Mouse (Mus musculus) midbrain, embryonic 16.5 days (tissue): ENCODE measurements around the gene Cdt1. TPM values are rescaled to one million over a fixed set of nuclear protein-coding genes. Genes with fewer than 3 reads are reported as not detected.

Experiments
- ATAC-seq: fragments of 200-750 bp; cut with Nextera tagmentation; 2 replicates; pipeline ENCODE4 v1.8.0; 2017; ENCODE audit warnings: moderate TSS enrichment
- H3K27ac ChIP-seq: fragments of 300-500 bp; sonication (generic); 2 replicates; pipeline ENCODE4 v1.5.1; 2014; ENCODE audit warnings: mild to moderate bottlenecking, low read length, mixed read lengths
- H3K27me3 ChIP-seq: fragments of 300-500 bp; sonication (generic); 2 replicates; pipeline ENCODE4 v1.6.1; 2014; ENCODE audit warnings: low read depth, low read length, mixed read lengths; ENCODE audit not compliant: control insufficient read depth, insufficient read depth
- H3K36me3 ChIP-seq: fragments of 300-500 bp; sonication (generic); 2 replicates; pipeline ENCODE4 v1.6.1; 2014; ENCODE audit warnings: mild to moderate bottlenecking, low read length, moderate library complexity, mixed read lengths; ENCODE audit not compliant: control insufficient read depth, insufficient read depth
- H3K4me1 ChIP-seq: fragments of 300-500 bp; sonication (generic); 2 replicates; pipeline ENCODE4 v1.6.1; 2014; ENCODE audit warnings: mild to moderate bottlenecking, low read length, mixed read lengths; ENCODE audit not compliant: control insufficient read depth, insufficient read depth
- H3K4me2 ChIP-seq: fragments of 300-500 bp; sonication (generic); 2 replicates; pipeline ENCODE4 v1.6.1; 2014; ENCODE audit warnings: mild to moderate bottlenecking, low read length, mixed read lengths
- H3K4me3 ChIP-seq: fragments of 300-500 bp; sonication (generic); 2 replicates; pipeline ENCODE4 v1.5.1; 2014; ENCODE audit warnings: low read depth, mild to moderate bottlenecking, low read length, moderate library complexity, mixed read lengths
- H3K9ac ChIP-seq: fragments of 300-500 bp; sonication (generic); 2 replicates; pipeline ENCODE4 v1.6.1; 2014; ENCODE audit warnings: low read depth, low read length, mixed read lengths
- H3K9me3 ChIP-seq: fragments of 300-500 bp; sonication (generic); replicated peaks from 2 replicates; pipeline ENCODE4 v1.6.1; 2014; ENCODE audit warnings: mild to moderate bottlenecking, low read length, mixed read lengths; ENCODE audit not compliant: control insufficient read depth, poor library complexity, severe bottlenecking
- WGBS: fragments of 180-500 bp; shearing (Covaris S2); extraction: QIAGEN DNeasy Blood & Tissue Kit; methylation state at CpG from one replicate; pipeline ENCODE4 v1.1.7; 2014; 5-methylcytosine and 5-hydroxymethylcytosine counted together
- polyA plus RNA-seq: library from polyadenylated mRNA; unstranded; fragments of >200 nt; fragmentation: Nextera tagmentation; extraction: Ambion mirVana; gene quantifications from 2 replicates; pipeline ENCODE4 v1.2.1, GENCODE M21; 2015

Cdt1 gene
- polyA plus RNA-seq, 1 experiment from 2014 or later, result 5.7 TPM

GRCm38 (mm10) chr8:122593240-122593639 lies 25.4 kb downstream of the Cdt1 start:
- WGBS, result 80% methylated on average over 12 of the region's 12 CpGs
- Histone ChIP-seq H3K27me3 (no peaks in the 10 kb centered on the region), H3K9ac (no peak overlapping the region), H3K36me3 (no peaks in the 10 kb centered on the region), H3K4me3 (no peak overlapping the region), H3K4me1 (0 out of 2 replicates have a peak, but pooled peaks cover 4% of the 10 kb centered on the region), H3K4me2 (no peak overlapping the region), H3K27ac (no peak overlapping the region), H3K9me3 (no peaks in the 10 kb centered on the region)
- ATAC-seq, result no peak

GRCm38 (mm10) chr8:122593783-122594507 lies 26.1 kb downstream of the Cdt1 start:
- Histone ChIP-seq H3K4me2 (no peak overlapping the region), H3K4me1 (0 out of 2 replicates have a peak, but pooled peaks cover 4% of the 10 kb centered on the region), H3K9ac (0 out of 2 replicates have a peak overlapping the region, but pooled peaks have one; percentile 14), H3K4me3 (no peak overlapping the region), H3K9me3 (no peaks in the 10 kb centered on the region), H3K27me3 (no peaks in the 10 kb centered on the region), H3K27ac (0 out of 2 replicates have a peak overlapping the region, but pooled peaks have one; percentile 32), H3K36me3 (no peaks in the 10 kb centered on the region; the same call in 1 of the 2 replicates)
- WGBS, result 75% methylated on average over 19 of the region's 19 CpGs
- ATAC-seq, result no peak; the same call in 1 of the 2 replicates

- Histone ChIP-seq H3K9ac (no peak overlapping the region), H3K4me2 (no peak overlapping the region), H3K4me3 (no peak overlapping the region), H3K27ac (no peak overlapping the region), H3K9me3 (no peaks in the 10 kb centered on the region), H3K27me3 (no peaks in the 10 kb centered on the region), H3K36me3 (no peaks in the 10 kb centered on the region; the same call in 1 of the 2 replicates), H3K4me1 (0 out of 2 replicates have a peak, but pooled peaks cover 4% of the 10 kb centered on the region)
- 56% methylated on average over 4 of the region's 4 CpGs for WGBS
- no peak for ATAC-seq
These were observed 28.2 kb downstream of the Cdt1 start for GRCm38 (mm10) chr8:122596031-122596430.

GRCm38 (mm10) chr8:122600666-122601065 lies 32.9 kb downstream of the Cdt1 start:
- Histone ChIP-seq H3K4me3 (no peak overlapping the region), H3K27ac (no peak overlapping the region), H3K9ac (no peak overlapping the region), H3K27me3 (no peaks in the 10 kb centered on the region), H3K9me3 (no peaks in the 10 kb centered on the region), H3K4me2 (no peak overlapping the region), H3K4me1 (no peaks in the 10 kb centered on the region), H3K36me3 (no peaks in the 10 kb centered on the region; the same call in 1 of the 2 replicates)
- no peak for ATAC-seq
- WGBS, result 87% methylated on average over 9 of the region's 9 CpGs

- H3K4me1 ChIP-seq, result no peaks in the 10 kb centered on the region
- no peak overlapping the region for H3K4me2 ChIP-seq
- 80% methylated on average over 1 of the region's 1 CpGs for WGBS
- H3K27me3 ChIP-seq, result no peaks in the 10 kb centered on the region
- H3K36me3 ChIP-seq, result no peaks in the 10 kb centered on the region
- H3K9me3 ChIP-seq, result no peaks in the 10 kb centered on the region
- no peak overlapping the region for H3K4me3 ChIP-seq
- H3K27ac ChIP-seq, result no peak overlapping the region
- no peak overlapping the region for H3K9ac ChIP-seq
- no peak for ATAC-seq
These were observed 36.8 kb downstream of the Cdt1 start for GRCm38 (mm10) chr8:122604640-122605039.

- Histone ChIP-seq H3K36me3 (no peaks in the 10 kb centered on the region), H3K9me3 (no peaks in the 10 kb centered on the region), H3K9ac (no peak overlapping the region), H3K27ac (no peak overlapping the region), H3K27me3 (no peaks in the 10 kb centered on the region), H3K4me1 (peaks cover under 1% of the 10 kb centered on the region; the same call in 1 of the 2 replicates), H3K4me3 (no peak overlapping the region), H3K4me2 (no peak overlapping the region)
- 87% methylated on average over 4 of the region's 4 CpGs for WGBS
- no peak for ATAC-seq
These were observed 37.6 kb downstream of the Cdt1 start for GRCm38 (mm10) chr8:122605367-122605766.

GRCm38 (mm10) chr8:122606810-122607209 lies 39.0 kb downstream of the Cdt1 start:
- no peak overlapping the region for H3K4me2 ChIP-seq
- 84% methylated on average over 11 of the region's 12 CpGs for WGBS
- ATAC-seq, result no peak

GRCm38 (mm10) chr8:122610209-122610608 lies 42.4 kb downstream of the Cdt1 start:
- peak overlapping the region; percentile 89 for H3K4me2 ChIP-seq
- no peak for ATAC-seq
- peaks cover 16% of the 10 kb centered on the region for H3K4me1 ChIP-seq
- WGBS, result 50% methylated on average over 4 of the region's 4 CpGs
- no peak overlapping the region for H3K27ac ChIP-seq
- H3K4me3 ChIP-seq, result peak overlapping the region; percentile 74; the same call in 1 of the 2 replicates
- no peaks in the 10 kb centered on the region for H3K36me3 ChIP-seq
- no peak overlapping the region for H3K9ac ChIP-seq
- no peaks in the 10 kb centered on the region for H3K27me3 ChIP-seq
- H3K9me3 ChIP-seq, result no peaks in the 10 kb centered on the region

More at GRCm38 (mm10) chr8:122606810-122607209, 39.0 kb downstream of the Cdt1 start:
- H3K9me3 ChIP-seq, result no peaks in the 10 kb centered on the region
- peaks cover 6% of the 10 kb centered on the region for H3K4me1 ChIP-seq
- H3K36me3 ChIP-seq, result no peaks in the 10 kb centered on the region
- H3K27ac ChIP-seq, result no peak overlapping the region
- H3K9ac ChIP-seq, result no peak overlapping the region
- no peaks in the 10 kb centered on the region for H3K27me3 ChIP-seq
- no peak overlapping the region for H3K4me3 ChIP-seq

GRCm38 (mm10) chr8:122610612-122611277 lies 42.9 kb downstream of the Cdt1 start:
- Histone ChIP-seq H3K36me3 (no peaks in the 10 kb centered on the region), H3K9me3 (no peaks in the 10 kb centered on the region), H3K4me2 (peak overlapping the region; percentile 89), H3K4me1 (peaks cover 16% of the 10 kb centered on the region), H3K4me3 (peak overlapping the region; percentile 74), H3K27ac (peak overlapping the region; percentile 78), H3K9ac (peak overlapping the region; percentile 85), H3K27me3 (no peaks in the 10 kb centered on the region)
- WGBS, result under 1% methylated on average over 20 of the region's 20 CpGs
- ATAC-seq, result peak; percentile 12; the same call in 1 of the 2 replicates
